Mouse (Mus musculus) spleen, postnatal 14 days (tissue): ENCODE measurements at regions not wholly inside any gene's neighbourhood (a gene's known extent, or its start where the extent isn't known, plus 50 kb on each side); places are given as distances from the start of the nearest gene placed in this dataset.
"Not testable (repeated sequence)": the region's sequence is repeated elsewhere in the genome, so short reads cannot be mapped to it uniquely, and the experiment has no call there.

Experiments
- DNase-seq, 2 experiments: peaks; one replicate each; pipeline ENCODE4 v3.0.0; 2021 to 2022; ENCODE audit warnings: low spot score in 2 of 2

DNA sequence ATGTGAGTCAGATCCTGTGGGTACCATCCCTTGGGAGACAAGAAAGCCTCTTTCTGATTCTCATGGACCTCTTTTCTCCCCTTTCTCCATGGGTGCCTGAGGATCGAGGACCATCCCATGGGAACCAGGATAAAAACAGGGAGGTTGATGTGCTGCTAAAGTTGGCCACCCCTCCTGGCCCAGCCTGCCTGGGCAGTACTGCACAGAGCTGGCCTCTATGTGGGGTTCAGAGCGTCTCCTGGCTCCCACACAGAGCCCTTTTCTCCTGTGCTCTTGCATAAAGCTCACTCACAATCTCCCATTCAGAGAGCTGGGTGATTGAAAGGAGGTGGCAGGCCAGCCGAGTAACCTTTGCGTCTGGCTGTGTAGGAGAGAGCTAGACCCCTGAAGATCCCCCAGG is 122.1 kb downstream of the Zfp36l1 start:
- DNase-seq = no peak

- DNase-seq = no peak
These were observed 123.2 kb downstream of the Zfp36l1 start for GRCm38 (mm10) chr12:79989582-79990110.

DNA sequence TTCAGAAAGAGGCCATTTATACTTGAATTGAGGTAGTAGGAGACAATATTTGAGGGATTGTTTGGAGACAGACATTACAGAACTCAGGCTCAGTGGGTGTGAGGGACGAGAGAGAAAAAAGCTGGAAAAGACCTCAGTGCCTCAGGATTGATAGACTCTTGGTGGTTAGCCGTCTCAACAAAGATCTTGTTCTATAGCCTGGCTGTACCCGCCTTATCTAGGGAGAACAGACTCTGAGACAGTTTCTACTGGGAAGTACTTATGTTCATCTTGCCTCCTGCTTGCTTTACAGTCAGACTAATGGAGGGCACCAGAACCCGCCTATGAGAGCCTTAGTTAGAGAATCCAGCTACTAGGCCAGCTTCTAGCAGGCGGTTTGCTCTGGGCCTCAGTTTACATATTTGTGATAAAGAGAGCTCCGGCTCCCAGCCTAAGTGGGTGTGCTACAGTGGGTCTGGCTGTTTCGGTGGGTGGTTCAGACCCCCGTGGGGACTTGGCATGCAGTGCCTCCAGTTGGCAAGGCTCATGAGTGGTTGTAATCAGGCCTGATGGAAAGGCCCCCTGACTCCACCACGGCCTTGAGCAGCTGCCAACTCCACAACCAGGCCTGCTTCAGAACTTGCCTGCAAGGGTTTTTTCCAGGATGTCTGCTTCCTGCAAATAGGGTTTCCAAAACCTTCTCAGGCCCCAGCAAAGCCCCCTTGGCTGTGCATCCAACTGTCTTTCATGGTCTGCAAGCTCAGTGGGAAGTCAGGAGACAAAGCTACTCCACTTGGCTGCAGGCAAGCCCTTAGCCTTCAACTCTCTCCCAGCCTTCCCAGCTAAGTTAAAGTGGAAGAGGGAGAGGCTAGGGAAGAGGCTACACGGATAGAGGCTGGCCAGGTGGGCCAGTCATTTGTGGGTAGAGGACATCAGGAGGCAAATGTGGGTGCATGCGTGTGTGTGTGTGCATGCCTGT is 124.1 kb downstream of the Zfp36l1 start:
- no peak for DNase-seq

GRCm38 (mm10) chr12:79986241-79986976 is 126.4 kb downstream of the Zfp36l1 start:
- no peak for DNase-seq

GRCm38 (mm10) chr12:79984985-79985747 is 127.6 kb downstream of the Zfp36l1 start:
- no peak for DNase-seq

DNA sequence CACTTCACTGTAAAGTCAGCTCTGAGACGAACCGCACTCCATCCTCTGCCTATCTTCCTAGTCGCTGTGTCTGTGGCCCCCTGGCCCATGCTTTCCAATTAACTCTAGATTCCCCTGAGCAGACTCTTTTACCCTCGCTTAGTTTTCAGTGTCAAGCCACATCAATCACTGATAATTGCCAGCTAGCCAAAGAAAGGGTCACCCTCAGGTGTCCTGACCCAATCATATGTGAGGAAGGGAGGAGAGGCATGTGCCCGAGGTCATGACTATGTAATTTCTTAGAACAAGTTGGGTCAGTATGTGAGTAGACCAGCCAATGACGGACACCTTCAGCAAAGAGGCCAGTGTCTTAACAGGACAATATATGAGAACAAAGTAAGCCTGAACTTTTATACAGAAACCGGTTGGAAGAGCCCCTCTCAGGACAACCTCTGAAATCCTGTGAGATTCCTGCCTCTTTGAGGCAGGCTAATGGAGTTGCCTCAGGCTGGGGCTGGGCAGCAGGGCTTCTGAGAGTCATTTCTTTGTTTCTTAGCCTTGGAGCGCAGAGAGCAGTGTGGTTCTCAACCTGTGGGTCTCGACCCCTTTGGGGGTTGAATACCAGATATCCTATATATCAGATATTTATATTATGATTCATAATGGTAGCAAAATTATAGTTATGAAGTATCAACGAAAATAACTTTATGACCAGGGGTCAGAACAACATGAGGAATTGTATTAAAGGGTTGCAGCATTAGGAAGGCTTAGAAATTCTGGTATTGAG is 128.6 kb downstream of the Zfp36l1 start:
- no peak for DNase-seq

- no peak for DNase-seq
These were observed 129.6 kb downstream of the Zfp36l1 start for GRCm38 (mm10) chr12:79983232-79983631.

- not testable (repeated sequence) for DNase-seq
These were observed 130.3 kb downstream of the Zfp36l1 start for GRCm38 (mm10) chr12:79982497-79982896.

DNA sequence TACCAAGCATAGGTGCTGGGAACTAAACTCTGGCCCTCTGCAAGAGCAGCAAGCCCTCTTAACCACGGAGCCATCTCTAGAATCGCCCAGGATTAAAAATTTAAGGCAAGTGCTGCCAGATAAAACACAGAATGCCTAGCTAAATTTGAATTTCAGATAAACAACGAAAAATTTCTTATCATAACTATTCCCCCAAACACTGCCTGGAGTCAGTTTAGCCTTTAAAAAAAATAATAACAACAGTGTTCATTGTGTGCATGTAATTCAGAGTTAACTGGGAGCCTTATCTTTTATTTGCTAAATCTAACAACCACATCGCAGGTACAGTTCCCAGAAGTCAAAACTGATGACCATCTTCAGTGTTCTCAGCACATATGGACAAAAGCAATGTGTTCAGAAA is 132.1 kb downstream of the Zfp36l1 start:
- DNase-seq = no peak

- no peak for DNase-seq
These were observed 135.7 kb downstream of the Zfp36l1 start for GRCm38 (mm10) chr12:79977136-79977535.

GRCm38 (mm10) chr12:79975466-79976239 is 137.2 kb downstream of the Zfp36l1 start:
- no peak for DNase-seq

DNA sequence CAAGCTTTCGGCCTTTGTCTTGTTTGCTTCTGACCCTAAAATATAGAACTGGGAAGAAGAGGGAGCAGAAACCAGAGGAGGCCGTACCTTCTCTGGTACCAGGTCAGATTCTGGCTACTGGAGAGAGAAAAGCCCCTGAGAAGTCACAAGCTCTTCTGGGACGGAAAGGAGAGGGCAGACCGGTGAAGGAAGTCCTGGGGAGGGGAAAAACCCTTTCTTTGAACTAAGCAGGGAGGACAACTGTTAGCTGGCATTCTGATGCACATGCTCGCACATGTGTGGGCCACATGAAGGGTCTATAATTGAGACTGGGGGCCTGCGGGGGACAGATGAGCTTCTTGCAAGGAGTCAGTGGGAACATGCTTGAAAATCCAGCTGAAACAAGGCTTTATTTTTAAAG is 137.8 kb downstream of the Zfp36l1 start:
- no peak for DNase-seq

DNA sequence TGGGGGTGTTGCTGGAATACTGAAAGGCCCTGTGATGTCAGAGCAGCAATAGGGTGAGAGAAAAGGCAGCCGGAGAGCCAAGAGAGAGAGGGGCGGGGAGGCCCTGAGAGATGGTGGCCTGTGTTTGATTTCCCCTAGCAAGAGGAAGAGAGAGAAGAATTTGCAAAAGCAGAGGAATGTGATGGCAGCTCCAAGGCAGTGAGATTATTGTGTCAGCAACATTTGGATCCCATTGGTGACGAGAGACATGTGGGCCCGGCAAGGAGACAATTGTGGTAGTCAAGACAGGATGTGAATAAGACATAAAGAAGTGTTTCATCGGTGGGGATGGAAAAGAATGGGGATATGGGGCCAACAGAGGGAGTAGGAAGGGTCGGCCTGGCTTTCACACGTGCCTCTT is 138.3 kb downstream of the Zfp36l1 start:
- no peak for DNase-seq

DNA sequence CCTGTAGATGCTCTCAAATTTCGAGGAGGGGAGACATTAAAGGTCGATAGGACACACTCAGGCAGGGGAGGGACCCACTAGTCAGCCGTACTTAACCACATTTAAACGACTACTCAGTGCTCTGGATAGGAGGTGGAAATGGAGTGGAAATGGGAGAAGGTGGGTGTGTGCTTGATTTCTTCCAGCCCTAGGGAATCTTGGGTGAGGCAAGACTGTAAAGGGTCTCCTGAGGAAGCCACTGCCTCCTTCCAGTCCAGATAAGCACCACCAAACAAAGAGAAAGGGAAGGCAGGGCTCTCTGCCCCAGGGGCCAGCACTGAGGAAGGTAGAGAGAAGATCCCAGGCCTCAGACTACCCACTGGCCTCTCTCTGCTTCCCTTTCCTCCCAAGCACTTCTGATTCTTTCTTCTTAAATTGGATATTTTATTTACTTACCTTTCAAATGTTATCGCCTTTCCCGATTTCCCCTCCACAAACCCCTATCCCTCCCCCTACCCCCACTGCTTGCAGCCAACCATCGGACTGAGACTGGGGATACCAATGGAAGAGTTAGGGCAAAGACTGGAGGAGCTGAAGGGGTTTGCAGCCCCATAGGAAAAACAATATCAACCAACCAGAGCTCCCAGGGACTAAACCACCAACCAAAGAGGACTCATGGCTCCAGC is 139.1 kb downstream of the Zfp36l1 start:
- no peak for DNase-seq

DNA sequence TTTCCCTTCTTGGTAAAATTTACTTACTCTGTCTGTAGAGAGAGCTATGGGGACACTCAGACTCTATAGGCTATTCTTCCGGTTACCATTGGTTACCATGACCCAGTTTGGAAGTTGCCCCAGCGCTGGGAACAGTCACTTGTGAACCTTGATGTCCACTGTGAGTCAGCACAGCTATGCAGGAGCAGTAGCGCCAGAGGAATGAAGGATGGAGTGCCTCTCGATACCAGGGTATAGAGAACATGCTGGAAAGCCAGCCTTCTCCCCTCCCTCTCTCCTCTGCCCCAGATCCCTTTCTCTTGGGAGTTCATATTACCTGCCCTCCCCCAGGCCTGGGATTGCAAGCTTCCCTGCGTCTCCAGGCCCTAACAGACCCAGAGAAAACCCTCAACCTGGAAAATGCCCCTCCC is 141.8 kb downstream of the Zfp36l1 start:
- no peak for DNase-seq

DNA sequence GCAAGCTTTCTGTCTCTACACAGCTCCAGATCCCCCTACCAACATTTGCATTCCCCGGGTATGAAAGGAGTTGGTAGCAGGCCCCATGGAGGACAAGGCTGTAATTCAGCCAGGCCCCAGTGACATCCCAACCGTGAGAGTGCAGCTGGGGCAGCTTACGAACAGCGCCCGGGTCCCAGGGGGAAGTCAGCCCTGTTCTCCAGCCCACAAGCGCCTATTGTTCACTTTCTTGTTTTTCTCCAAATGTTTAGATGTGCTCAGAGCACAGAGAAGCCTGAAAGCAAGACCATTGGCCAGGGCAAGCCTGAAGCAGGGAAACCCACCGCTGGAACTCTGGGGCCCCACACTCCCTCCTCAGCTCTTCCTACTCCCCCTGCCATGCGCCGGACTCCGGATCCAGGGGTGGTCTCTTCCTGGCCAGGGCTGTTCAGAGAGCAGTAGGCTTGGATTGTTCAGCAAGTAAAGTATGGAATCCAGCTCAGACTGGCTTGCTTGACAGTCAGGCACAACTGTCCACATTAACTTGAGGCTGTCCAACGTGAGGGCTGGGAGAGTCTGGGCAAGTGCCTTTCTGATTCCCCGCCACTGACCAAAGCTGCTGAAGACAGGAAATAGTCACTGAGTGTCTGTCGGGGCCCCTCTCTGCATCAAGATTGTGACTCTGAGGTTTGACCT is 142.4 kb downstream of the Zfp36l1 start:
- DNase-seq = no peak

DNA sequence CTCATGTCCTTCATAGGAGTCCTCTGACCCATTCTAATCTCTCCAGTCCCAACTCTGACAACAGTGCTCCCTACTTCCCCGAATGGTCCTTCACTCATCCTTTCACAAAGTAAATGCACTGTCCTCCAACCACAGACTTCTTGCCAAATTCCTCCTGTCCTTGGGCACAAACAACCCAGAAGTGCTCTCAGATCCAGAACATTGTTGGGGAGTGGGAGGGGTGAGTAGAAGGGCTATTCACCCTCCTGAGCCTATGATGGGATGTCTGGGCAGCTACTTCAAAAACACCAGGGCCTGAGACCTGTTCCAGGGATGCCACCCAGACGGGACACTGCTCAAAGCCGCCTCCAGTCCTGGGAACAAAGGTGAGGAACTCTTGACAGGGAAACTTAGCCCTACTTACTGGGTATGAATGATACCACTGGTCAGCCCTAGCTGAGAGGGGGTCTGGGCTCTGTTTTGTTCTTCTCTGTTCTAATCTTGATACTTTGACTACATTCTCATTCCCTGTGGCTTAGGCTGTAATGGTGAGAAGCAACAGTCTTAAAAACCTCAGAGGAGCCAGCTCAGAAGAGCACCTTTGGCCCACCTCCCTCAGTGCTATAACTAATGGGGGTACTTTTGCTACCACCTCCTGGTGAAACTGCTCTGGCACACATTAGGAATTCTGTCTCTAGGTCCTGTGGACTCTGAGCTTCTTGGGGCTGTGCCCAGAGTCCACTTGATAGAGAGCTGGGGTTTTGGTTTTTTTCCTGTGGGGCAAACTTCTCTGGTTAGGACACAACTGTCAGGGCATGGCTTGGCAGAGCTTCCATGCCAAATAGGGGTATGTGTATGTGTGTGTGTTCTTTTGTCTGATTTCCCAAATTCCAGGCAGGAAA is 143.2 kb downstream of the Zfp36l1 start:
- DNase-seq = no peak

- no peak for DNase-seq
These were observed 144.1 kb downstream of the Zfp36l1 start for GRCm38 (mm10) chr12:79968676-79969075.
